Mouse (Mus musculus) lung, postnatal 4 days (tissue): ENCODE data around the gene Fam49a.
"Not testable (repeated sequence)": the region's sequence is repeated elsewhere in the genome, so short reads cannot be mapped to it uniquely, and the experiment has no call there.

Source experiments
- DNase-seq, 2 experiments: peaks; one replicate each; pipeline ENCODE4 v3.0.0; 2021

Gene Fam49a

GRCm38 (mm10) chr12:12315011-12315410 is 53.1 kb downstream of the Fam49a start:
- peak in 1 of 2 experiments; percentile 55 for DNase-seq

- peak; percentile 71 to 86 for DNase-seq
Measured at GRCm38 (mm10) chr12:12316956-12317355, 55.0 kb downstream of the Fam49a start.

- no peak for DNase-seq
Measured at GRCm38 (mm10) chr12:12317606-12318005, 55.7 kb downstream of the Fam49a start.

GRCm38 (mm10) chr12:12318140-12318734 is 56.3 kb downstream of the Fam49a start:
- DNase-seq, result no peak

GRCm38 (mm10) chr12:12320693-12321092 is 58.8 kb downstream of the Fam49a start:
- no peak for DNase-seq

GRCm38 (mm10) chr12:12321111-12321510 is 59.2 kb downstream of the Fam49a start:
- no peak for DNase-seq

- DNase-seq, result no peak
Measured at GRCm38 (mm10) chr12:12323084-12323483, 61.1 kb downstream of the Fam49a start.

GRCm38 (mm10) chr12:12323616-12324223 is 61.8 kb downstream of the Fam49a start:
- DNase-seq, result peak; percentile 86 to 92

GRCm38 (mm10) chr12:12324266-12324665 is 62.3 kb downstream of the Fam49a start:
- not testable (repeated sequence) for DNase-seq

- no peak for DNase-seq
Measured at GRCm38 (mm10) chr12:12333526-12334310, 71.8 kb downstream of the Fam49a start.

GRCm38 (mm10) chr12:12334486-12334885 is 72.5 kb downstream of the Fam49a start:
- DNase-seq, result no peak

- DNase-seq, result no peak
Measured at GRCm38 (mm10) chr12:12335566-12335965, 73.6 kb downstream of the Fam49a start.

GRCm38 (mm10) chr12:12337378-12337777 is 75.4 kb downstream of the Fam49a start:
- no peak for DNase-seq

- DNase-seq, result no peak
Measured at GRCm38 (mm10) chr12:12343320-12343719, 81.4 kb downstream of the Fam49a start.

GRCm38 (mm10) chr12:12348625-12349024 is 86.7 kb downstream of the Fam49a start:
- no peak for DNase-seq

- no peak for DNase-seq
Measured at GRCm38 (mm10) chr12:12349645-12350288, 87.8 kb downstream of the Fam49a start.

- DNase-seq, result no peak
Measured at GRCm38 (mm10) chr12:12351816-12352552, 90.0 kb downstream of the Fam49a start.

GRCm38 (mm10) chr12:12354115-12354653 is 92.2 kb downstream of the Fam49a start:
- DNase-seq, result peak; percentile 18 to 47

GRCm38 (mm10) chr12:12356048-12356447 is 94.1 kb downstream of the Fam49a start:
- no peak for DNase-seq

GRCm38 (mm10) chr12:12356463-12356862 is 94.5 kb downstream of the Fam49a start:
- peak; percentile 55 to 65 for DNase-seq

- DNase-seq, result no peak
Measured at GRCm38 (mm10) chr12:12356946-12357345, 95.0 kb downstream of the Fam49a start.

- no peak for DNase-seq
Measured at GRCm38 (mm10) chr12:12359923-12360322, 98.0 kb downstream of the Fam49a start.
